ENCODE assay signal across 16 mouse cellular contexts in the genomic region with DNA sequence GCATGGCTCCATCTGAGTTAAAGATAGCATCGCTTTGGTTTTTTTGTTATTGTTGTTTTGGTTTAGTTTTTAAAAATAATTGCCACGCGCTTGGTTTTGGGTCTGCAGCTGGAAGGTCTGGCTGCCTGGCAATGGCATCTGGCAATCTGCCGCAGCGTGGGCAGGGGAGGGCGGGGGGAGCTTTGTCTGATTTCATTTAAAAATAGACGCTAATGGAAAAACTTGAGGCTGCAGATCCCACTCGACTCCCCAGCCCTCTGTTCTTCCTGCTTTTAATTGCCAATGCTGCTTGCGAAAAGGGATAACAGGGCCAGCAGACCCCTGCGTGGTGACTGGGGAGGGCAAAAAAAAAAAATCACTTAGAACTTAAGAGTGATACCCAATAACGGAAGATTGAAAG.
A peak's percentile ranks its signal among the peaks of the same experiment; 100 is the strongest.
DNase-seq lines count a peak whose midpoint lies in the region; ATAC-seq and TF ChIP-seq lines count a peak whose summit lies in the region.
"Had no signal": no experiment of that assay in that cellular context is flagged by ENCODE, and none has a peak within 500 bp of the region (broad histone marks: within the 10 kb centered on the region; RNA-seq: fewer than 3 reads in every experiment).

No protein-coding gene starts in this region.

- no peak for TF ChIP-seq CTCF in stomach, postnatal 0 days (IDR thresholded peaks at IDR 0.05; ENCODE audit: low read depth)

- 79% methylated on average over 11 of the region's 11 CpGs for WGBS in neural tube, embryonic 15.5 days
- 83% methylated on average over 11 of the region's 11 CpGs for WGBS in stomach, postnatal 0 days

- H3K4me2 ChIP-seq in neural tube, embryonic 15.5 days = no peak overlapping the region
- H3K4me2 ChIP-seq in stomach, postnatal 0 days (replicated peaks; ENCODE audit: low read depth) = no peak overlapping the region
- H3K4me2 ChIP-seq: lung, embryonic 14.5 days; midbrain, embryonic 11.5 days; neural tube, embryonic 13.5 days had no signal

- H3K27me3 ChIP-seq in neural tube, embryonic 15.5 days (replicated peaks) = no peaks in the 10 kb centered on the region
- no peaks in the 10 kb centered on the region for H3K27me3 ChIP-seq in stomach, postnatal 0 days (ENCODE audit: control insufficient read depth, insufficient read depth, low read length)
- H3K27me3 ChIP-seq: neural tube, embryonic 13.5 days had no signal

- TF ChIP-seq EP300 in stomach, postnatal 0 days (optimal IDR thresholded peaks at IDR 0.05) = no peak

- no peak for ATAC-seq in neural tube, embryonic 15.5 days (ENCODE audit: low FRiP score)
- ATAC-seq in stomach, postnatal 0 days (ENCODE audit: low FRiP score, low TSS enrichment) = no peak
- ATAC-seq: intestine, embryonic 16.5 days had no signal

- no peak overlapping the region for H3K27ac ChIP-seq in neural tube, embryonic 15.5 days (replicated peaks)
- no peak overlapping the region for H3K27ac ChIP-seq in stomach, postnatal 0 days (replicated peaks)
- H3K27ac ChIP-seq: left cerebral cortex, adult 2 months; neural tube, embryonic 13.5 days had no signal

- 0 out of 2 replicates have a peak, but pooled peaks cover 4% of the 10 kb centered on the region for H3K4me1 ChIP-seq in neural tube, embryonic 15.5 days
- no peaks in the 10 kb centered on the region for H3K4me1 ChIP-seq in stomach, postnatal 0 days (replicated peaks; ENCODE audit: control insufficient read depth, insufficient read depth)
- H3K4me1 ChIP-seq: neural tube, embryonic 13.5 days had no signal

- no peak overlapping the region for H3K9ac ChIP-seq in neural tube, embryonic 15.5 days (replicated peaks)
- no peak overlapping the region for H3K9ac ChIP-seq in stomach, postnatal 0 days (ENCODE audit: low read length)
- H3K9ac ChIP-seq: lung, embryonic 14.5 days; neural tube, embryonic 13.5 days had no signal

- no peak overlapping the region for H3K4me3 ChIP-seq in neural tube, embryonic 15.5 days (replicated peaks)
- H3K4me3 ChIP-seq in stomach, postnatal 0 days (ENCODE audit: low read depth, low read length) = no peak overlapping the region
- H3K4me3 ChIP-seq: left cerebral cortex, adult 2 months; neural tube, embryonic 13.5 days had no signal

- no peaks in the 10 kb centered on the region for H3K9me3 ChIP-seq in neural tube, embryonic 15.5 days (replicated peaks)
- H3K9me3 ChIP-seq in stomach, postnatal 0 days (ENCODE audit: control insufficient read depth, low read length) = no peaks in the 10 kb centered on the region
- H3K9me3 ChIP-seq: neural tube, embryonic 13.5 days had no signal

- no peaks in the 10 kb centered on the region for H3K36me3 ChIP-seq in neural tube, embryonic 15.5 days
- H3K36me3 ChIP-seq in stomach, postnatal 0 days (ENCODE audit: control insufficient read depth, insufficient read depth, low read length) = no peaks in the 10 kb centered on the region
- H3K36me3 ChIP-seq: G1E; neural tube, embryonic 13.5 days had no signal

- intact Hi-C loops in heart, postnatal 25 days (cut with DNase I) = no loop called here

- peak; percentile 52 for DNase-seq in adrenal gland, postnatal 14 days
- no peak for DNase-seq in adrenal gland, postnatal 4 days (ENCODE audit: low spot score in 2 of 2)
- DNase-seq in heart, postnatal 4 days = peak; percentile 48
- DNase-seq in heart, postnatal 25 days (ENCODE audit: low spot score) = no peak
- peak; percentile 17 to 22 for DNase-seq in adrenal gland, postnatal 36 days
- peak; percentile 39 to 46 for DNase-seq in layer of hippocampus, postnatal 36 days
- no peak for DNase-seq in stomach, postnatal 0 days (ENCODE audit: low spot score)
- DNase-seq: cerebellum, adult 9-10 months; lung, embryonic 14.5 days; thymus, adult 18-20 months had no signal

Comparison
In these comparisons a context has a peak if more than half of its experiments do, and no peak if none do; other contexts are left out.
1. DNase-seq: peak in adrenal gland, postnatal 14 days (single experiment), heart, postnatal 4 days (single experiment), adrenal gland, postnatal 36 days (2 of 2) and layer of hippocampus, postnatal 36 days (2 of 2); none in adrenal gland, postnatal 4 days (0 of 2), heart, postnatal 25 days (single experiment) and stomach, postnatal 0 days (single experiment).